Mouse (Mus musculus) intestine, embryonic 14.5 days (tissue): ENCODE data around the gene Gm7173. TPM values are rescaled to one million over a fixed set of nuclear protein-coding genes. Genes with fewer than 3 reads are reported as not detected.
A peak's percentile ranks its signal among the peaks of the same experiment; 100 is the strongest.

Experiments used
- ATAC-seq: fragments of 200-750 bp; cut with Nextera tagmentation; replicated peaks from 2 replicates; pipeline ENCODE4 v1.8.0; 2017; ENCODE audit warnings: low read depth, moderate number of reproducible peaks, moderate TSS enrichment, moderate library complexity; ENCODE audit not compliant: low FRiP score, low TSS enrichment
- DNase-seq: peaks from one replicate; pipeline ENCODE4 v3.0.0-alpha.2; 2018; ENCODE audit warnings: low spot score
- H3K27ac ChIP-seq: fragments of 300-500 bp; sonication (generic); 2 replicates; pipeline ENCODE4 v1.5.1; 2014; ENCODE audit warnings: low read depth, mild to moderate bottlenecking, control low read depth
- H3K27me3 ChIP-seq: fragments of 300-500 bp; sonication (generic); replicated peaks from 2 replicates; pipeline ENCODE4 v1.6.1; 2014; ENCODE audit warnings: low read length, control low read depth; ENCODE audit not compliant: control insufficient read depth, insufficient read depth
- H3K36me3 ChIP-seq: fragments of 300-500 bp; sonication (generic); 2 replicates; pipeline ENCODE4 v1.6.1; 2014; ENCODE audit warnings: low read length, control low read depth; ENCODE audit not compliant: control insufficient read depth, insufficient read depth
- H3K4me1 ChIP-seq: fragments of 300-500 bp; sonication (generic); replicated peaks from 2 replicates; pipeline ENCODE4 v1.6.1; 2014; ENCODE audit warnings: low read length, control low read depth, mixed read lengths; ENCODE audit not compliant: control insufficient read depth, insufficient read depth
- H3K4me2 ChIP-seq: fragments of 300-500 bp; sonication (generic); 2 replicates; pipeline ENCODE4 v1.6.1; 2014; ENCODE audit warnings: low read length
- H3K4me3 ChIP-seq: fragments of 300-500 bp; sonication (generic); 2 replicates; pipeline ENCODE4 v1.5.1; 2014; ENCODE audit warnings: low read depth, low read length, control low read depth, mixed read lengths
- H3K9ac ChIP-seq: fragments of 300-500 bp; sonication (generic); 2 replicates; pipeline ENCODE4 v1.6.1; 2014; ENCODE audit warnings: mild to moderate bottlenecking, low read length
- H3K9me3 ChIP-seq: fragments of 300-500 bp; sonication (generic); 2 replicates; pipeline ENCODE4 v1.6.1; 2016; ENCODE audit warnings: low read length, control low read depth; ENCODE audit not compliant: control insufficient read depth
- WGBS: fragments of 180-500 bp; shearing (Covaris S2); extraction: QIAGEN DNeasy Blood & Tissue Kit; methylation state at CpG from one replicate; pipeline ENCODE4 v1.1.7; 2014; 5-methylcytosine and 5-hydroxymethylcytosine counted together
- polyA plus RNA-seq: library from polyadenylated mRNA; unstranded; fragments of >200 nt; fragmentation: Nextera tagmentation; extraction: Ambion mirVana; gene quantifications from 2 replicates; pipeline ENCODE4 v1.2.1, GENCODE M21; 2014

The Gm7173 gene
- polyA plus RNA-seq, result 0.34 and 0.35 TPM in 2 replicates

DNA sequence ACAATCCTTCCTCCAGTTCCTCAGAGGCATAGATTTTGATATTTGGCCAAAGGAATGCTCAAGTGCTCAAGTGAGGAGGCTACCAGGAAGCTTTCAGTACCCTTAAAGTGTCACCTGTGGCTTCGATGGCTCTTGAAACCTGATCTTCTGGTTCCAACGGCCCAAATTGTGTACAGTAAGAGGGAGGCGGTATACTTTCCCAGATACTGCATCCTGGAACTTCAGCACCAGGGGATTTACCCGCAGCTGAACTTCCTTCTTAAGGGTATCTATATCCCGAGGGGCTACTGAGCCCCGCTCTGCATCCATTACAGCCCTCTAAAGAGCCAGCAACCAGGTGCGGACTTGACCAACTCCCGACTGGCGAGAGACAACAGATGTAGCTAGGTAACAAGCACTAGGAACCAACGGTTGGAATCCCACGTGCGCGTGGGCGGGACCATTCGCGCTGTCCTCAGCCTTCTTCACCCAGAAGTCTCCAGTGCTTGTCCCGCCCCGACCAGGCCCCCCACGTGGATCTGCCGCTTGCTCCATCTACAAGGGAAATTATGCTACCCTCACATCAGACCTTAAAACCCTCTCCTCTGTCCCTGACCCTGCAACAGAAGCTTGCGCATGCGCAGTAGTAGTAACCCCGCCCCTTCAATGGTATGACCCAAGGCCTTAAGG is at the start of gene Gm7173:
Gene Gm7173, minus strand, starts transcription at position 309 of the 669 bp plus-strand sequence.
- Histone ChIP-seq H3K4me1 (no peaks in the 10 kb centered on the region), H3K27me3 (no peaks in the 10 kb centered on the region), H3K9me3 (no peaks in the 10 kb centered on the region), H3K36me3 (no peaks in the 10 kb centered on the region), H3K4me2 (peak within 1 kb of the TSS; percentile 50), H3K27ac (no peak within 1 kb of the TSS), H3K9ac (no peak within 1 kb of the TSS), H3K4me3 (peak within 1 kb of the TSS; percentile 35)
- DNase-seq, result peak; percentile 71
- WGBS, result 24% methylated on average over 20 of the region's 23 CpGs
- peak; percentile 81; the same call in 1 of the 2 replicates for ATAC-seq

DNA sequence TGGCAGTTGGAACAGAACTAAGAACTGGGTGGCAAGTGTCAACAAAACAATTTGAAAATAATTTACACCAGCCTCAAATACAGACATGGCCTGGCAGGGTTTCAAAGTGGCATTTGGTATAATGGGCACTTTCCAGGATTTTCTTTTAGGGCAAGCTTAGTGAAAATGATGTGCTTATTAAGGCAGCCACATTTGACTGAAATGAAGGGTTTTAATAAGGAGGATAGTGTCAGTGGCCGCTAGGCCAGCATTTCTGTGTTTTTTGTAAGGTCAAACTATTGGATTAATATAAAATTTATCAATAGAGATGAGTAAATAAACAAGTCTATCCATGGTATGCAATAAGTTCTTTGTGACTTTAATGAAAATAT is 546 bp upstream of the Gm7173 start:
- H3K4me1 ChIP-seq, result no peaks in the 10 kb centered on the region
- ATAC-seq (no peak), DNase-seq (no peak)
- H3K27me3 ChIP-seq, result no peaks in the 10 kb centered on the region
- 66% methylated on average over 1 of the region's 1 CpGs for WGBS
- no peaks in the 10 kb centered on the region for H3K9me3 ChIP-seq
- peak overlapping the region; percentile 35 for H3K4me3 ChIP-seq
- H3K36me3 ChIP-seq, result no peaks in the 10 kb centered on the region
- H3K27ac ChIP-seq, result no peak overlapping the region
- peak overlapping the region; percentile 50 for H3K4me2 ChIP-seq
- H3K9ac ChIP-seq, result no peak overlapping the region

DNA sequence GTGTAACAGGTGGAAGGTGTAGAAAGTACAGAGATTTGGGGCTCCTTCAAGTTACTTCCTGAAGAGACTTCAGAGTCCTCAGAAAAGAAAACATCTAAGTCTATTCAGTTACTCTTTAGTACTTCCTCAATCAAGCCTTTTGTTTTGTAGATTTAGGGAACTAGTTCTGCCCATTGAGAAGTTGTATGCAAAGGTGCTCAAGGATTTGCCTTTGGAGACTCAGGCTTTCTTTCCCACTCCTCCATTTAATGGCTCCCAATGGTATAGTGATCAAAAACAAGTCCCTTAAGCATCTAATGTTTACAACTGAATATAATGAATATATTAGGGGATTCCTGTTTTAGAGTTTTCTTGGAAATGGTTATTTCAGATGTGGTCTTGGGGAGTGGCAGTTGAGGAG is 200.3 kb downstream of the Gm7173 start:
- no peak overlapping the region for H3K27ac ChIP-seq

More for the DNA sequence above, 200.3 kb downstream of the Gm7173 start:
- no peak overlapping the region for H3K4me3 ChIP-seq
- no peak overlapping the region for H3K4me2 ChIP-seq
- DNase-seq, result no peak
- H3K36me3 ChIP-seq, result no peaks in the 10 kb centered on the region
- no peaks in the 10 kb centered on the region for H3K4me1 ChIP-seq
- no peaks in the 10 kb centered on the region for H3K27me3 ChIP-seq
- no peak for ATAC-seq
- H3K9ac ChIP-seq, result no peak overlapping the region
- H3K9me3 ChIP-seq, result no peaks in the 10 kb centered on the region

Other genes with a start within 250 kb of the Gm7173 start
- gene Mageb16, start 154.2 kb upstream of the Gm7173 start, polyA plus RNA-seq, result 0.09 TPM in 1 of 2 replicates, not detected in the other